Mouse (Mus musculus) forebrain, embryonic 14.5 days (tissue): Measurements from ENCODE around the gene Aldh1a2. TPM values are rescaled to one million over a fixed set of nuclear protein-coding genes. Genes with fewer than 3 reads are reported as not detected.

ENCODE experiments used
- polyA plus RNA-seq: library from polyadenylated mRNA; unstranded; fragments of >200 nt; fragmentation: Nextera tagmentation; extraction: Ambion mirVana; gene quantifications from 2 replicates; pipeline ENCODE4 v1.2.1, GENCODE M21; 2014

Gene Aldh1a2
- polyA plus RNA-seq, 1 experiment from 2014 or later, result 12.4 TPM

Other genes with a start within 250 kb of the Aldh1a2 start
- 0.20 and 0.37 TPM in 2 replicates for gene Aqp9, start 47.1 kb upstream of the Aldh1a2 start, polyA plus RNA-seq